Mouse (Mus musculus) embryonic facial prominence, embryonic 10.5 days (tissue): Measurements from ENCODE around the gene Ntrk3. TPM values are rescaled to one million over a fixed set of nuclear protein-coding genes. Genes with fewer than 3 reads are reported as not detected.
A peak's percentile ranks its signal among the peaks of the same experiment; 100 is the strongest.

ENCODE experiments used
- DNase-seq: peaks from one replicate; pipeline ENCODE4 v3.0.0-alpha.2; 2017; ENCODE audit warnings: low spot score
- H3K27ac ChIP-seq: fragments of 300-500 bp; sonication (generic); replicated peaks from 2 replicates; pipeline ENCODE4 v1.5.1; 2016; ENCODE audit warnings: mild to moderate bottlenecking
- H3K27me3 ChIP-seq: fragments of 300-500 bp; sonication (generic); replicated peaks from 2 replicates; pipeline ENCODE4 v1.6.1; 2016; ENCODE audit warnings: low read depth, mild to moderate bottlenecking; ENCODE audit not compliant: poor library complexity, severe bottlenecking
- H3K36me3 ChIP-seq: fragments of 300-500 bp; sonication (generic); replicated peaks from 2 replicates; pipeline ENCODE4 v1.6.1; 2016; ENCODE audit warnings: mild to moderate bottlenecking, moderate library complexity
- H3K4me1 ChIP-seq: fragments of 300-500 bp; sonication (generic); 2 replicates; pipeline ENCODE4 v1.6.1; 2016
- H3K4me3 ChIP-seq: fragments of 300-500 bp; sonication (generic); 2 replicates; pipeline ENCODE4 v1.5.1; 2016; ENCODE audit warnings: mild to moderate bottlenecking, moderate library complexity
- H3K9me3 ChIP-seq: fragments of 300-500 bp; sonication (generic); 2 replicates; pipeline ENCODE4 v1.6.1; 2016; ENCODE audit warnings: mild to moderate bottlenecking
- WGBS: fragments of 180-500 bp; shearing (Covaris S2); methylation state at CpG from one replicate; pipeline ENCODE4 v1.1.7; 2016; 5-methylcytosine and 5-hydroxymethylcytosine counted together
- polyA plus RNA-seq: library from polyadenylated mRNA; unstranded; fragments of >200 nt; fragmentation: Nextera tagmentation; extraction: Ambion mirVana; gene quantifications from 2 replicates; pipeline ENCODE4 v1.2.1, GENCODE M21; 2016

Gene Ntrk3
- polyA plus RNA-seq, 1 experiment from 2014 or later = 1.9 TPM

- H3K9me3 ChIP-seq = no peaks in the 10 kb centered on the region
- H3K4me3 ChIP-seq = no peak overlapping the region
- H3K27me3 ChIP-seq = no peaks in the 10 kb centered on the region
- H3K27ac ChIP-seq = no peak overlapping the region
- WGBS = 87% methylated on average over 5 of the region's 5 CpGs
- no peak for DNase-seq
- H3K4me1 ChIP-seq = no peaks in the 10 kb centered on the region
- no peaks in the 10 kb centered on the region for H3K36me3 ChIP-seq
Measured at GRCm38 (mm10) chr7:78297290-78297689, 440.5 kb downstream of the Ntrk3 start.

GRCm38 (mm10) chr7:78294322-78294721, 443.5 kb downstream of the Ntrk3 start:
- WGBS = 74% methylated on average over 3 of the region's 3 CpGs
- Histone ChIP-seq H3K27ac (no peak overlapping the region), H3K9me3 (no peaks in the 10 kb centered on the region), H3K36me3 (no peaks in the 10 kb centered on the region), H3K27me3 (no peaks in the 10 kb centered on the region), H3K4me1 (no peaks in the 10 kb centered on the region), H3K4me3 (no peak overlapping the region)
- DNase-seq = no peak

DNA sequence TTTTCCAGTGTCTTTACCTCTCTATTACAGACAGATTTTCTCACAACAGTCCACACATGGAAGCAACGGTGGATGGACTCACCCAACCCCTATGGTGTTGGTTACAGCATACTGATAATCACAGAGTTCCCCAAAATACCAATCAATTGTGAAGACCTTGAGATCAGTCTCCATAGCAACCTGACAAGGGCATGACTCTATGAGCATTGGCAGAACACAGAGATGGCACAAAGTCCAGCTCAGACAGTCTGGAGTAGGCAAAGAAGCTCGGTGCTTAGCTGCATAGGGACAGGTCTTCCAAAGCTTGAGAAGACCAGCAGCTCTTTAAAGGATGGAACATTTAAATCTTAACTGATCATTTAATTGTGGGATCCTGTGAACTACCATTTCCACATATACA, 447.6 kb downstream of the Ntrk3 start:
- no peak for DNase-seq
- Histone ChIP-seq H3K27me3 (no peaks in the 10 kb centered on the region), H3K4me3 (no peak overlapping the region), H3K27ac (no peak overlapping the region), H3K36me3 (no peaks in the 10 kb centered on the region), H3K4me1 (no peaks in the 10 kb centered on the region), H3K9me3 (no peaks in the 10 kb centered on the region)
- WGBS = 82% methylated on average over 2 of the region's 2 CpGs

- Histone ChIP-seq H3K4me3 (no peak overlapping the region), H3K4me1 (no peaks in the 10 kb centered on the region), H3K36me3 (no peaks in the 10 kb centered on the region), H3K27ac (no peak overlapping the region), H3K9me3 (no peaks in the 10 kb centered on the region), H3K27me3 (no peaks in the 10 kb centered on the region)
- WGBS = 88% methylated on average over 2 of the region's 2 CpGs
- DNase-seq = no peak
Measured at GRCm38 (mm10) chr7:78286516-78287238, 451.1 kb downstream of the Ntrk3 start.

DNA sequence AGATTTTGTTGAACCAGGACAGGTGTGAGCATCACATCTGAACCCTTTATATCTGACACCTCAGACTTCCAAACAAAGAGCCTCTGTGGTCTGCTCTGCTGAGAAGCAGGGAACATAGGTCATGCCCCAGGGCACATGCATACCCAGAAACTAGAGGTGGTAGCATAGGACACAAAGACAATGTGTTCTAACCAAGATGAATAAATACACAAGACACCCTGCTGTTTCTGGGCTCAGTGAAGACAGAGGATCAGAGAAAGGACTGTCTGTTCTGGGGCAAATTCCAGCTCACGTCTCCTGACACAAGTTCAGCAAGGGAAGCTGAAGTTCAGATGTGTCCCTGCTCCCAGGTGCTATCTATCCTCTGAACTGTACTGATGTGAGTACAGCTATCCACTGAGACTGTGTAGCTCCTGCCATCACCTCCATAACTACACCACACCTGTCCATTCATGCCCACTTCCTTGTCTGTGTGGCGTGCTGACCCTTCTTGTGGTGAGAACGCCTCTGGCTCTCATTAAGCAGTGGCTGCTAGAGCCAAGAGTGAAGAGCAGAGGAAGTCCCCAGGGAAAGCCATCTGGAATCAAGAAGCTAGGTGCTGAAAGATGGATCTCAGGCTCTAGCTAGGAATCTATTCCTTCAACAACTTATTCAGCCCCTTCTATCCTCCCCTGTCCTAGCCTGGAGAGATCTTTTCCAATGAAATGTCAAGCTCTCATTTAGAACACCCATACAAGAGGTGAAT, 468.1 kb downstream of the Ntrk3 start:
- H3K9me3 ChIP-seq = no peaks in the 10 kb centered on the region
- H3K27me3 ChIP-seq = no peaks in the 10 kb centered on the region
- no peak for DNase-seq
- H3K4me3 ChIP-seq = no peak overlapping the region
- 59% methylated on average over 3 of the region's 3 CpGs for WGBS
- H3K27ac ChIP-seq = no peak overlapping the region
- H3K4me1 ChIP-seq = 0 out of 2 replicates have a peak, but pooled peaks cover 5% of the 10 kb centered on the region
- no peaks in the 10 kb centered on the region for H3K36me3 ChIP-seq

- H3K9me3 ChIP-seq = no peaks in the 10 kb centered on the region
- 12% methylated on average over 1 of the region's 1 CpGs for WGBS
- no peaks in the 10 kb centered on the region for H3K27me3 ChIP-seq
- H3K4me1 ChIP-seq = 0 out of 2 replicates have a peak, but pooled peaks cover 5% of the 10 kb centered on the region
- H3K36me3 ChIP-seq = no peaks in the 10 kb centered on the region
- H3K27ac ChIP-seq = no peak overlapping the region
- peak; percentile 56 for DNase-seq
- no peak overlapping the region for H3K4me3 ChIP-seq
Measured at GRCm38 (mm10) chr7:78267461-78268007, 470.3 kb downstream of the Ntrk3 start.

DNA sequence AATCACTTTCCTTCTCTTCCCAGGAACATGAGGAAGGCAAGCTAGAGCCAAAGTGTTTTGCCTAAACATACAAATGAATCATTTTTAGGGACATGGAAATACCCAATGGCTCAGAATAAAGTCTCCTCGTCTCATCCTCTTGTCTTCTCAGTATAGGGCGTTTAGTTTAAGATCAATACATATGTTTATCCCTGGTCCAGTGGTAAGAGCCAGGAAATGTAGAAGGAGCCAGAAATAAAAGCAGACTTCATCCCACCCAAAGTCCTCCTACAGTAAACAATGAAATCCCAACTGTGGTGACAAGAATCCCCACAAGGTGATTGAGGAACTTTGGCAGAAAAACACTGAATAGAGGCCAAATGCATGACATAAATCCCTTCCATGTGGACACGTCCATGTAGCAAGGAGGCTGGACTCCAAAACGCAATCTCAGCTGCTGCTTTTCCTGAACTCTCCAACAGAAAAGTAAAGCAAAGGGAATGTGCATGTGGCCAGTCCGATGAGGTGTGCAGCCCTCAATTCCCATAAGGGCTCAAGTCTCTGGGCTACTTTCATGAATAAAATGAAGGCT, 473.3 kb downstream of the Ntrk3 start:
- no peaks in the 10 kb centered on the region for H3K27me3 ChIP-seq
- no peaks in the 10 kb centered on the region for H3K36me3 ChIP-seq
- H3K4me1 ChIP-seq = 0 out of 2 replicates have a peak, but pooled peaks cover 1% of the 10 kb centered on the region
- DNase-seq = no peak
- WGBS = 80% methylated on average over 5 of the region's 5 CpGs
- no peaks in the 10 kb centered on the region for H3K9me3 ChIP-seq
- H3K4me3 ChIP-seq = no peak overlapping the region
- H3K27ac ChIP-seq = no peak overlapping the region

GRCm38 (mm10) chr7:78261420-78262125, 476.2 kb downstream of the Ntrk3 start:
- Histone ChIP-seq H3K27me3 (no peaks in the 10 kb centered on the region), H3K36me3 (no peaks in the 10 kb centered on the region), H3K4me3 (no peak overlapping the region), H3K9me3 (no peaks in the 10 kb centered on the region), H3K4me1 (peaks cover 7% of the 10 kb centered on the region; the same call in 1 of the 2 replicates), H3K27ac (no peak overlapping the region)
- WGBS = 83% methylated on average over 8 of the region's 8 CpGs
- no peak for DNase-seq

DNA sequence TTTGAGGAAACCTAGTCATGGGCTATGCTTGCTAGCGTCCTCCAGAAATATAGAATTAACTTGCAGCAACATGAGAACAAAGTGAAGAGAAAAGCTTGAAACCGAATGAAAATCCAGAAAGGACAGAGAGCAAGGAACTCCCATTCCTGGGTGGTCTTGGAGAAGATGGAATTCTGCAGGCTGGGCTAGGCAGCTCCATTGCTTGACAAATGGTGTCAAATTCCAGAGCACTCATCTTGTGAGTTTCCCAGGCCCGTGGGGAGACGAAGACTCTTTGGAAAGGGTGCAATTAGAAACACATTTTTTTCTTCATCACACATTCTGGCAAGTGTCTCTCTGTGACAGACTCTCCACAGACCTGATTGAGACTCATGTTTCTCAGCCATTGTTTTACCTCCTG, 479.7 kb downstream of the Ntrk3 start:
- Histone ChIP-seq H3K4me1 (peaks cover 7% of the 10 kb centered on the region; the same call in 1 of the 2 replicates), H3K27ac (no peak overlapping the region), H3K9me3 (no peaks in the 10 kb centered on the region), H3K36me3 (no peaks in the 10 kb centered on the region), H3K4me3 (no peak overlapping the region), H3K27me3 (no peaks in the 10 kb centered on the region)
- DNase-seq = no peak
- WGBS = 38% methylated on average over 4 of the region's 4 CpGs

DNA sequence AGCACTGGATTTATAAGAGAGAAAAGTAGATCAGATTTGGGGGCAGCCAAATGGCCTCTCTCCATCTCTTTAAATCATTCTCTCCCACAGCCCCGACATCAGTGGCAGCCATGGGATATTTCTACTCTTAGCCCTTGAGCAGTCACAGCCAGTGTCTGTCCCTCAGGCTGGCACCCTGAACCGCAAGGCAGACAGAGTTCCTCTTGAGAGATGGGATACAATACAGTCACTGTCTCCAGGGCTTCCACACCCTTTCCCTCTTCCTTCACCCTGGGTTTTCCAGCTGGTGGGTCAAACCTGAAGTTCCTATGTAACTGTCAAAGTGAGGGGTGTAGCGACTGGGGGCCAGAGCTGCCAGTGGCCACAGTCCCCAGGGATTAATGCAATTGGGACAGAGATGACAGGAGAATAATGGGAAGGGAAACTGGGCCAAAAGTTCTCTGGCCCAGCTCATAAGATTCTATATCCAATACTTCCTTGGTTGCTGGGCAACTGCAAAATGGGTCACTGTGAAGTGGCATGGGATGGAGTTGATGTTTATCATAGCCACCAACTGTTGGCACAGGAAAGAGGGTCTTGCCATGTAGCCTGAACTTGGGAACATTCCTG, 483.9 kb downstream of the Ntrk3 start:
- Histone ChIP-seq H3K36me3 (no peaks in the 10 kb centered on the region), H3K27me3 (no peaks in the 10 kb centered on the region), H3K4me1 (peaks cover 7% of the 10 kb centered on the region; the same call in 1 of the 2 replicates), H3K27ac (no peak overlapping the region), H3K9me3 (no peaks in the 10 kb centered on the region), H3K4me3 (no peak overlapping the region)
- no peak for DNase-seq
- WGBS = 67% methylated on average over 3 of the region's 3 CpGs

- Histone ChIP-seq H3K4me1 (no peaks in the 10 kb centered on the region), H3K36me3 (no peaks in the 10 kb centered on the region), H3K4me3 (no peak overlapping the region), H3K27ac (no peak overlapping the region), H3K27me3 (no peaks in the 10 kb centered on the region), H3K9me3 (no peaks in the 10 kb centered on the region)
- WGBS = 62% methylated on average over 5 of the region's 5 CpGs
- DNase-seq = no peak
Measured at GRCm38 (mm10) chr7:78248119-78248642, 489.6 kb downstream of the Ntrk3 start.

GRCm38 (mm10) chr7:78239012-78239411, 498.8 kb downstream of the Ntrk3 start:
- 64% methylated on average over 2 of the region's 2 CpGs for WGBS
- no peak for DNase-seq
- Histone ChIP-seq H3K27ac (no peak overlapping the region), H3K9me3 (no peaks in the 10 kb centered on the region), H3K36me3 (no peaks in the 10 kb centered on the region), H3K4me1 (no peaks in the 10 kb centered on the region), H3K27me3 (no peaks in the 10 kb centered on the region), H3K4me3 (no peak overlapping the region)
